Mouse (Mus musculus) liver, embryonic 14.5 days (tissue): ENCODE measurements around the gene Mad2l2.

Experiments
- CTCF ChIP-seq: IDR thresholded peaks from 2 replicates; pipeline ENCODE4 v1.5.1; 2016; ENCODE audit warnings: antibody characterized with exemption, low read depth, control low read depth
- EP300 ChIP-seq: IDR thresholded peaks from 2 replicates; pipeline ENCODE4 v1.6.1; 2016; ENCODE audit warnings: antibody characterized with exemption, low read depth

DNA sequence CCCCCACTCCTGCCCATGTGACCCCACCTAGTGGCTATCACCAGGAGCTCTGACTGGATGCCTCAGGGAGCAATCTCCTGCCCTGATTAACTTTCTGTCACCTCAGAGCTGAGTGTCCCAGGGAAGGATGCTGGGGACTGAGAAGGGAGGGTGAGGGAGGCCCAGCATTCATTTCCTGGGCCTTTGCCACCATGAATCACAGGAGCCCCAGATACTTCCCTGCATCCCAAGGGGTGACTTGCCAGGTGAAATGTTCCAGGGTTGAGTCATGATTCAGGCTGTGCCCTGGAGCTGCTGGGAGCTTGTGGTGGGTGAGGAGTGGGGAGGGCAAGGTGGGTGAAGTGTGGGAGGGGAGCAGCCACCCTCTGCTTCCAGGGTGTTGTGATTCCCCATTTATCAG is 47.5 kb downstream of the Mad2l2 start:
- TF ChIP-seq EP300 (no peak), CTCF (no peak)
